Mouse (Mus musculus) lung, postnatal 10 days (tissue): ENCODE data around the gene Ube2n.
A peak's percentile ranks its signal among the peaks of the same experiment; 100 is the strongest.

Source experiments
- DNase-seq: peaks from one replicate; pipeline ENCODE4 v3.0.0; 2021

Ube2n gene

DNA sequence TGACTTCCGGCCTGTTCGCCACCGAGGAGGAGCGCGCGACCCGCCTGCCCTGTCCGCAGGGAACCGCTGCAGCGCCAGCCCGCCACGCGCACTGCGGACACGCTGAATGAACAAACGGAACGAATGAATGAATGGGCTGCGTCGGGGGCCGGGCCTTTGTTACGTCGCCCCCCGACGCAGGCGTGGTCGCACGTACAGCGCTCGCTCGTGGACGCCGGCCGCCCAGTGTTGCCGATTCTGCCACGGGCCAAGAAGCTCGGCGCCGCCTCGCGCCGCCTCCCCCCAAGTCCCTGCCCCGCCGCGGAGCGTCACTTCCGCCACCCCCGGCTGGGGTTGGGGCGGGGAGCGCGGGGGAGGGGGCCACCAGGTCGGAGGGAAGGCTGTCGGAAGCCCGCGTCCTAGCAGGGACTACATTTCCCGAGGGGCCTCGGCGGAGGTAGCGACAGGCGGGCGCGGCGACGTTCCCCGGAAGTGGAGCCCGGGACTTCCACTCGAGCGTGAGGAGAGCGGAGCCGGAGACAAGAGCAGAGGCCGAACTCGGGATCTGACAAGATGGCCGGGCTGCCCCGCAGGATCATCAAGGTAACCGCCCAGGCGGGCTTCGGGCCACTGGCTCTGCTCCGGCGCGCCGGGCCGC lies at the start of gene Ube2n:
Gene Ube2n, plus strand, starts transcription at position 490 of the 637 bp plus-strand sequence.
- peak; percentile 98 for DNase-seq

DNA sequence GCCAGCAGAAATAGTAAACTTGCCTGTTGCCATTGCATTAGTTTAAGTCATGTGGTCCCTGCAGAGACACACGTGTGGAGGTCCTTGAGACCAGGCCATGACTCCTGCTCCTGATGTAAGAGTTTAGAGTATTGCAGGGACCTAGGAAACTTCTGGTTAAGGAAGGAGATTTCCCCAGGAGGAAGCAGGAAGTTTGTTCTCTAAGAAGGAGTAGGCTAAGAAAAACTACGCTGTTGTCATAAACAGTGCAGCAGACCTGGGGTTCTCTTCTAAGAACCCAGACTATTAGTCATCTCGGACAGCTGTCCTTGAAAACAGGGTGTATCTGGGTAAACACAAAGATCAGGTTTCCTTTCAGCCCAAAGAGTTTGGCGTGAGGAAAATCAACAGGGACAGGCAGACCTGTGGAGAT lies 49.5 kb upstream of the Ube2n start:
- DNase-seq: peak; percentile 18

DNA sequence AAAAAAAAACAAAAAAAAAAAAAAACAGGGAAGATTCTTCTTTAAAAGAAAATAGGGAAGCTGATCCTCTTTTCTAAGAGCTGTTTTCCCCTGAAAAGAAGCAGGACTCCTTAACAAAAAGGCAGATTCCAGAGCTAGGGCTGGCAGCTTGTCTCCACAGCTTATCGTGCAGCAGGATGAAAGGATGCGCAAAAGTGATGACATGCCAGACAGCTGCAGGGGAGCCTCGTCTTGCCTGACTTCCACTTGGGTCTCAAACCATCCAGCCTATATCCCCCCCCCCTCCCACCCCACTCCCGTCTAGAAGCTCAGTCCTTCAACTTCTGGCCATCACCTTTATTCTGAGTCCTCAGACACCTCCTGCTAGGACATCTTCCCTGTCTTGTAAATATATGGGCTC lies 46.1 kb upstream of the Ube2n start:
- DNase-seq: no peak

DNA sequence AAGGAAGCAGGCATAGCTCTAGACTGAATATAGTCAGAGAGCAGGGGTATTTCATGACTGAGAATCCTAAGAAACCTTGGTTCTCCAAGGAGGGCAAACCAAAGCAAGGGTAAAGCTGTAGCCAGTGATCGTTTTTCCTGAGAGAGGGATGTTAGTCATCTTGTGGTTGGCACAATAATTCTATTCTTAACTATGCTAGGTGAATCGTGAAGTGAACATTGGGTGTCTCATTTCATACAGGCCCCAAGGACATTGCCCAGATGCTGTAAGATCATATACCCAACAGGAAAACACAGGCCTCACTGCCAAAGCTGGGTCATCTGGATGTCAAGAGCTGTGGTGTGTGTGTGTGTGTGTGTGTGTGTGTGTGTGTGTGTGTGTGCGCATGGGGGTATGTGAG lies 43.8 kb upstream of the Ube2n start:
- no peak for DNase-seq

DNA sequence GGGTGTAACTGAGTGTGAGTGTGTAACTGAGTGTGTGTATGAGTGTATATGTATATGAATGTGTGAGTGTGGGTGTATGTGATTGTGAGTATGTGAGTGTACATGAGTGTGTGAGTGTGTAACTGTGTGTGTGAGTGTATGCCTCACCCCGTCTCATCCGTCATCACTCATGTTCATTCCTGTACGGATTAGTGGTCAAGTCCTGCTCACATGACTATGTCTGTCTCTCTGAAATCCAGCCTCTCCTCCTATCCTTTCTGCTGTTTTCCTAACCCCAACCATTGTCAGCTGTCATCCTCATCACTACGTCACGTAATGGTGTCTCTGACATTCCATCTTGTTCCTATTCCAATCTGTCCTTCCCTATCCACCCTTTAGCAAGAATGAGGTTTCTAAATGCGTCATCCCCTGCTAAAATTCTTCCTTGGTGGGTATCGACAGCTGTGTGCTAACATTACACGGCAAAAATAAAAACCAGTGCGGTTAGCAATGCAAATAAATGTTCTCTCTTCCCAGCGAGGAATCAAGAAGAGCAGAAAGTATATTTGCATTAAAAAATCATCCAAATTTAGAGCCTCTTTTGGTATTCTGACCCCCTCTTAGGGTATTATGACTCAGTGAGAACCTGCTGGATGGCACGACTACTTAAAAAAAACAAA lies 42.9 kb upstream of the Ube2n start:
- no peak for DNase-seq

DNA sequence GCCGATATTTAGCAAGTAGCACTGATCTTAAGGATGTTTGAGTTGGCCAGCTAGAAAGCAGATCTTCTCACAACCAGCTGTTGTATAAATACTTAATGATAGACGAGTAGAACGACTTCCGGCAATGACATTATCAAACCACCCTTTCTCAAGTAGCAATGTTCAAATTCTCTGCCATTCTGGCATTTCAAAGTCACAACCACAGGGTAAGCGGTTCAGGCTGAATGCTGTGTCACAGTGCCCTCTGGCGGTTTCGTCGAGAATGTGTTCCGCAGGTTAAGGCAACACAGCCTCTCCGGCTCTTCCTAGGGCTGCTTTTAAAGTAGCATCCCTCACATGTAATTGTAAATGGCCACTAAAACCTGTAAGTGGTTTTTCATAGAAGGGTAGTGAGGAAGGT lies 39.0 kb upstream of the Ube2n start:
- DNase-seq: peak; percentile 91

DNA sequence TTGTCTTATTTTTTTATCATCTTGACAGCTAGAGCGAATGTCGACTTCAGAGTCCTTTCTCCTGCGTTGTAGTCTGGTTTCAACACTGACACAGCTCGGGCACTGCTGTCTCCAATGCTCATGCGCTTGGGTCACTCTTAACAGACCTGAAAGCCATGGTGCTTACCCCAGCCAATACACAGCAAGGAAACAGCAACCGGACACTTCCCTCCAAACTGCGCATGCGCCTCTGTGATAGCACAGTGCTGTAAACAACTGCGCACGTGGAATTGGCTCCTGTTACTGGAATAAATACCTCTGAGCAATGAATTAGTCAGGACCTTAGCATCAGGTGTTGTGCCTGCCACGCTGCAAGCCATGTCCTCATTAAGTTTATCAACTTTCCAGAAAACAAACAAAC lies 37.4 kb upstream of the Ube2n start:
- no peak for DNase-seq

DNA sequence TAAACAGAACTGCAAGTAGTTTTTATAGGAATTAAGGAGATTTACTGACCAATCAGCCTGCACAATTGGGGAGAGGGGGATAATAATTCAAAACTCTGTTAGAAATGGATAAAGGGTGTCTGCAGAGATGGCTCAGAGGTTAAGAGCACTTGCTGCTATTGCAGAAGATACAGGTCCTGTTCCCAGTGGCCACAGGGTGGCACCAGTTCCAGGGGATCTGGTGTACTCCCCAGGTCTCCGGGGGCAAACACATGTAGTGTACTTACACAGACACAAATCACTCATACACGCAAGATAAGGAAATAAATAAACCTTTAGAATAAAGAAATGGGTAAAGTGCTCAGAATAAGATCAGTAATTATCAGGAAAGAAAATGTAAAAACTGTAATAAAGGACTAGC lies 25.3 kb upstream of the Ube2n start:
- peak; percentile 45 for DNase-seq

DNA sequence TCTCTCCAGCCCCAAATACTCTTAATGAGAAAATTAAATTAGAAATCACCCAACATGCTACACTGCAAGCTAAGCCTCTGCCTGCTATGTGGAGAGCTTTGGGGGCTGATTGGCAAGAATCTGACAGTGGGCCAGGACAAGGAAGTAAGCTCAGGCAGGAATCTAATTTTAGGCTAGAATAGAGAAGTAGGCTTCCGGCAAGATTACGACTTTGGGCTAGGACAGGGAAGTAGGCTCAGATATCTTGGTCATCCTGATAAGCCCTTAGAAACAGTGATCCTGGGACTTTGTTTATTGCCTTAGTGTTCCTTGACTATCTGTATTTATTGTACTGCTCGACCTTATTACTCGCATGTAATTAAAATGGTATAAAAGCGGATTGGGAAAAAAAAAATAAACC lies 20.7 kb upstream of the Ube2n start:
- DNase-seq: no peak

DNA sequence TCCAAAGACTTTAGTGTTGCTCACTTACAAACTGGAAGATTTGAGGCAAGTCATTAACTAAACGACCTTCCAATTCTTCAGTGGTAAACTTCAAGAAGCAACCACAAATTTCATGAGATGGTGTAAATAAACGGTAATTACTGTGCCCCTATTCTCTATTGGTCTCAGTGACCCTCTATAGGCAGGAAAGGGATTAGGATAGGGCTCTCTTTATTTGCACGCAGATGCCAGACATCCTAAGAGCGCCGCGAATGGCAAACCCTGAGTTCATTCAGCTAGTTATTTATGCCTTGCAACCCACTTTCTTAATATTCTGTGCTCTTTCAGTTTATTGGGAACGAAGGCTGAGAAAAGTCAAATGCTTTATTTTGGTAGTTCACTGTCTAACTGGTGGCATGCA lies 13.9 kb upstream of the Ube2n start:
- no peak for DNase-seq

DNA sequence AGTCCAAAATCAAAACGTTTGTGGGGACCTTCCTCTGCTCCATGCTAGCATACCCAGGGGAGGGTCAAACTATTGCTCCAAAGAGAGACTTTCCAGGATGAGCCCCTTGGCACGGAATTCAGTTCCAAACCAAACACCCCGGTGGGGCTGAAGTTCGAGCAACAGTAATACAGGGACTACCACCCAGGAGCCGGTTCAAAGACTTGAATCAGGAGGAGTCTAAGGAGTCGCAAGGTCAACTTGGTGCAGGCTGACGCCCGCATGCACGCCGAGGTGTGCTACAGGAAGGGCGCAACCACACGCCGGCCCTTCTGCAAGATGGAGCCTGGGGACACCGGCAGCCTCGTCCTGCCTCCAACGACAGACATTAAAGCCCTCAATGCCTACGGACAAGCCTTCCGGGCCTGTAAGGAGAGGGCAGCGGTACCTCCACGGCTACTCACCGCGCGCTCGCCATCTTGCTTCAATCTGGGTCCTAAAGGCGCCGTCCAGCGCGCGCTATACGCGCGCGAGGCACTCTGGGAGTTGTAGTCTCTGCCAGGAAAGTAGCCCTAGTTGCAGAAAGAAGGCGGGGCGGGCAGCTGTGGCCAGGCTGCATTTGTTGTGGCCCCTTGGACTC lies 13.4 kb upstream of the Ube2n start, which contains the start of gene Mrpl42:
Gene Mrpl42, minus strand, starts transcription at position 478 of the 619 bp plus-strand sequence.
- peak; percentile 93 for DNase-seq

DNA sequence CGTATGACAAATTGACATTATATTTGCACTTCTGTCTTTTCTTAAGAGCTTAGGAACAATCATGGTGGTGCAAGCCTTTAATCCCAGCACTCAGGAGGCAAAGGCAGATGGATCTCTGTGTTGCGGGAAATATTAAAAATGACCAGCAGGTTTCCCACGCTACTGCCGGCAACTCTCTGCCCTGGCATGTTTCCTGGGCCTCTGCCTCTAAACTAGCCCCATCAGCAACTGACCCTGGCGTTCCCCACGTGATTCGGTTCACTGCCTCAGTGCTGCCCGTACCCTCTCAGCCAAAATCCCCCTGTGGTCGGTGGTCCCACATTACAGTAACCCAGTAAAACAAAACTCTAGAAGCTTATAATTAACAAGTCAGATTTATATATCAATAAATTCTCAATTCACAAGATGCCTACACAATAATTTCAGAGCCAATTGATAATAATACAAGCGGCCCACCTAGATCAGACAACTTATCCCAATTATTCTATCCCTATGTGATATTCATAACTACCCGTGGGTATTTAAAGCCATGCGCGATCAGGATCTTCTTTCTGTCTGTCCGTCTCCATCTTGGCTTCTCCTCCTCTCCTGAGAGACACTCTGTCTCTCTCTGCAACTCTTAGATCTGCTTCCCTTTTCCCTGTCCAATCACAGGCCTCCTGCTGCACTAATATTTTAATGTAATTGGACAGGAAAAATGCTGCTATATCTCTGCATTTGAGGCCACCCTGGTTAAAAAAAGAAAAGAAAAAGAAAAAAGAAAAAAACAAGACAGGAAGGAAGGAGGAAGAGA lies 11.3 kb upstream of the Ube2n start:
- DNase-seq: no peak

DNA sequence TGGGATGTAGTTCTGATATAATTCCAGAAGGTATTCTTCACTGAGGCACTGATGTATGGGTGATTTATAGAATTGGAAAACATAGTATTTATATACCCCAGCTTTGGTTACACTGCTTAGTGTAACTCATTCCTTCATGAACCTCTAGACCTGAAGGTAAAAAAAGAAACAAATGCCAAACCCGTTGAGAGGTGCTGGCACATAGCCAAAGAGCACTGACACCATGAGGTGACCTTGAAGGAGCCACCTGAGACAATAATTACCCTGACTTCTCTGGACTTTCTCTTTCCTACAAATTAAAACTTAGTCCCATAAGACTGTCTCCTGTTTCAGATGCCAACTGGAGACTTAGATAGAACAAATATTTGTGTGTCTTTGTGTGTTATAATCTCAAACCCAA lies 10.6 kb upstream of the Ube2n start:
- DNase-seq: no peak

DNA sequence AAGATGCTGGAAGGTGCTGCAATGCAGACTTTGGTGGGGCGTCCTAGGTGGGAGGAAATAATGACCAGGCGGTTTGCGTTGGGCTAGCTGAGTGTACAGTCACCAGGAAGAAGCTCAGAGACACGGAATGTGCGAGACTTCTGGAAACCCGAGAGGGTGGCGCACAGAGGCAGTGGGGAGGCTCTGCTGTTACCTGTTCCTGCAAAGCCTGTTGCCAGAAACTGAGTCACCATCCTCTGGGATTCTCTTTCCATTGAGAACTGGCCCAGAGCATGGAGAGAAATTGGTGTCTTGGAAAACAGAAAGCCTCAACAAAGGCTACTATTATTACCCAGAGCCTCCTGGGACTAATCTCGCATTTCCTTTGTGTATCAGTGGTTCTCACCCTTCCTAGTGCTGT lies 6.8 kb upstream of the Ube2n start:
- DNase-seq: no peak

DNA sequence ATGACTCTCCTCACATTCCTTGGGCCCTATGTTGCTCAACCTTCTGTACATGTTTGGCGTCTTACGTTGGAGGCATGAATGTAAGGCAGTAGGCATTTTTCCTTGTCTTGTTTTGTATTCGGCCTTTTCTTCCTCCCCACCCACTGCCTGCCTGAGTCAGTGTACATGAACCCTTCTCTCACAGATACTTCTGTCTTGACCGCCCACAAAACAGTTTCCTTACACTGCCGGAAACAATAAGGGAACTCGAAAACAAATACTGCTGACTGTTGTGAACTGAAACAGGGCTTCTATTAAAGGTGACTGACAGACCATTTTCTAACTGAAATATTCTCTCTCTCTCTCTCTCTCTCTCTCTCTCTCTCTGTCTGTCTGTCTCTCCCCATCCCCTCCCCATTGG lies 6.2 kb upstream of the Ube2n start:
- no peak for DNase-seq

DNA sequence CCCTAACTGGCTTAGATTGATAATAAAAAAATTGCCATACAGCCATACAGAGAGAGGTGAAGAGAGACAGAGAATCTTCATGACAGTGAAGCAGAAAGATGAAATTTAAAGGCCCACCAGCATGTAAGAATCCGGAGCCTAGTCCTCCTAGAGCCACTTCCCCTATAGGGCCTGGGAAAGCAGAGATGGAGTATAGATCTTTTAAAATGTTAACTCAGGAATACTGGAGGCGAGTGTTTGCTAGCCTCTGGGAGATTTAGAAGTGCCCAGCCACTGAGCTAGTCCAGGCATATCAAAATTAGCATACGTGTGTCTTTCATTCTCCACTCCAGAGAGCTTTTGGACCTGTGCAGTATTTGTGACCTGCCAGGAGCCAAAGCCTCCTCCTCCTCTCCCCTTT lies 5.7 kb upstream of the Ube2n start:
- no peak for DNase-seq

DNA sequence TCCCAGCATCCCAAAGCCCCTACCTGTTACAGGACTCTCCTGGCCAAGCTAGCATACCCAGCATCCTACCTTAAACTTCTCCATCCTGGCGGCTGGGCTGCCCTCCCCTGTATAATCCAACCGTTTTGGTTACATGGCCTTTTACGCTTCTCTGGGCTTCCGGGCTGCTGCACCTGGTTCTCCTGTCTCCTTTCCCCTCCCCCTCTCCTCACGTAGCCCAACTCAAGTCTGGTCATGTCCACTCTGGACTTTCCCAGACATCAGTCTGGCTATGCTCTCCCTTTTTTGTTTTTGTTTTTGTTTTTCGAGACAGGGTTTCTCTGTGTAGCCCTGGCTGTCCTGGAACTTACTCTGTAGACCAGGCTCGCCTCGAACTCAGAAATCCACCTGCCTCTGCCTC lies 2.3 kb upstream of the Ube2n start:
- no peak for DNase-seq

DNA sequence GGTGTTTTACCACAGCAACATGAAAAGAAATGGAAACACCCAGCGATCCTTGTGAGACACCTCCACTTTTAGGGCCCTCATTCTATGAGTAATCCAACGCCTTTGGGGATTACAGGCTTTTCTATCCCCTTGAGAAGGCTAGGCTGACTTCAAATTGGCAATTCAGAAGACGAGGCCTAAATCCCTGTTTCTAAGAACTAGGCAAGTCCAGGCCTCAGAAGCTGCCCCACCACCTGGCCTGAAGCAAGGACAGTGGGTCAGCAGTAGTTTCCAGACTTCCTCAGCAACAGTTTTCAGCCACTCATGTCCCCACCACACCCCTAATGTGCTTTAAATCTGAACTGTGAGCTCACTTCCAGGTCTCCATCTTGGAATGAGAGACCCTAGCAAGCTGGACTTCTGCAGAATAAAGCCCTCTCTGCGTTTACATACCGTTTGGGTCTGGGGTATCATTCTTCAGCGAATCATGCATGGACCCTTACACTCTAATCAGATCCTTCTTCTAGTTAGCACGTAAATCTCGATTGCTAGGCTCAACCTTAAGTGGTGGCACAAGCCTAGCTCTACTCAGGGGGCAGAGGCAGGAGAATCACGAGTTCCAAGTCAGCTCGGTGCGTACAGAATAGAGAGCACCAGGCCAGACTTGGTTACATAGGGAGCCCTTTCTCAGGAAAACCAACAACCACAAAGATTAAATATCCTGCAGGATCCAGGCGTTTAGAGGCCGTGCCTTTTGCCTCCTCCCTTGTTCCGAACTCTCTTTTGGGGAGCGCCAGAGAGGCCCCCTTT lies 983 bp upstream of the Ube2n start:
- DNase-seq: no peak

DNA sequence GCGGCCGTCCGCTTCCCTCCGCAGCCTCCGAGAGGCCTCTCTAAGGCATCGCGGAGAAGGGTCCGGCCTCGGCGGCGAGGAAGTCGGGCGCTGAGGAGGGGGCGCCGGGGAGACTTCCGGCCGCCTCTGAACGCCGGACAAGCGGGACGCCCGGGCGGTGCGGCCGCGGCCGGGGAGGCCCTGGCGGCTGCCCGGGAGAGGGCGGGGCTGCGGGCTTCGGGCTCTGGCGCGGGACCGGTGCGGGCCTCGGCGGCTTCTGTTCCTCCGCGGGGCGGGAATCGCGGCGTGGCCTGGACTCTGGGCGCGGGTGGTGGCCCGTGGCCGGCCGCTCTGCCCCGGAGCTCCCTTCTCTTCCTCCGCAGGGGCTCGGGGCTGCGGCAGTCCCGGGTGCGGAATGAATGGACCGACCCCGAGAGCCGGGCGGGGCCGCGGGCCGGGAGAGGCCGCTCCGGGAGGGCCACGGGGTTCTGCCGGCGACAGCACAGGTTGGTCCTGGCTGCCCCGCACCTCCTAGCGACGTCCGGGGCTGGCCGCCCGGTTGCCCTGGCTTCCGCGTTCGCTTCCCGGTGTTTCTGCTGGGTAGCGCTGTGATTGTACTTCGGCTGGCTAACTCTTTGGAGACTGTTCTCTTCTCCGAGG lies 467 bp downstream of the Ube2n start:
- peak; percentile 44 for DNase-seq

DNA sequence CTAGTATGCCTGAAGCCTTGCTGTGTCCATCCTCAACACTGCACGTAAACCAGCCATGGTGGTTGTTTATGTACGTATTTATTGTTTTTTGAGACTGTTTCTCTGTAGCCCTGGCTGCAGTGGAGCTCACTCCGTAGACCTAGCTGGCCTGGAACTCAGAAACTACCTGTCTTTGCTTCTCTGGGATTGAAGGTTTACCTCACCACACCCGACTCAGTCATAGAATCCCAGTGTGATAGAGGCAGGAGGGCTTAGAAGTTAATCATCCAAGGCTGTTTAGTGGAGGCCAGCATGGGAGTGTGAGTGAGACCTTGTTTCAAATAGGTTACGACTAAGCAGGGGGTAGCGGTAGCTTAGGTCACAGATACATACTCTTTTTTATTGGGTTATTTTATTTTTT lies 2.7 kb downstream of the Ube2n start:
- DNase-seq: no peak

DNA sequence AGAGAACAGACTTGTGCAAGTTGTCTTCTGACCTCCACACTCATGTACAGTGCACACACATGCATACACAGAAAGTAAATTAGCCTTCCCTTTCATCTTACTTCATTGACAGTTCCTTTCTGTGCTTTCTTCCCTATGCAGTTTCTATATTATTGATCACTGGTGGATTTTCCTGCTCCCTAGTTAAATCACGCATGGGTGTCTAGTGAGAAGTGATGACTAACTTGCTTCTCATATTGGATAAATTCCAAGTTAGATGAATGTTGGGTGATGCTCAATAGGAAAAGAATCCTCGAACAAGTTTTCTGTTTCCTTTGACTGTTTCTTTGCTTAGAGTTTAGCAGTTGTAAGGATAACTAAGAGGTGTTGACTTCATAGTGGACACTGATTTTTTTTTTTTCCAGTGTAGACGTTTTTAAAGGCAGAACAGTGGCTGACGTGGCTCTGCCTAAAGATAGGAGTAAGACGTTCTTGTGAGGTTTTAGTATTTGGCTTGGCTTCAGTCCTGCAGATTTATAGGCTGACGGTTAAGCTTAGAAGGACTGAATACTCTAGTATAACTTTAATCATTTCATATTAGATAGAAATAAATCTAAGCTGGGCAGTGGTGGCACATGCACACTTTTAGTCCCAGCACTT lies 10.2 kb downstream of the Ube2n start:
- no peak for DNase-seq

DNA sequence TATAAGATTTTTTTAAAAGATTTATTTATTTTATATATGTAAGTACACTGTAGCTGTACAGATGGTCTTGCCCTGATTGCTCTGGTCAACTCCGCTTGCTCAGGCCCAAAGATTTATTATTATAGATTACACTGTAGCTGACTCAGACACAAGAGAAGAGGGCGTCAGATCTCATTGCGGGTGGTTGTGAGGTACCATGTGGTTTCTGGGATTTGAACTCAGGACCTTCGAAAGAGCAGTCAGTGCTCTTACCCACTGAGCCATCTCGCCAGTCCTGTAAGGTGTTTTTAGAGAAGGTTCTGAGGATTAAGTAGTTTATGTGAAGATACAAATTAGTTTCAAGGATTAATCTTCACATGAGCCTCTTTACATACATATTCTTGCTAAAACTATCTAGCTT lies 10.9 kb downstream of the Ube2n start:
- DNase-seq: no peak
